Mouse (Mus musculus) hindbrain, embryonic 16.5 days (tissue): ENCODE measurements around the gene Gm13539. TPM values are rescaled to one million over a fixed set of nuclear protein-coding genes. Genes with fewer than 3 reads are reported as not detected.
"Not testable (repeated sequence)": the region's sequence is repeated elsewhere in the genome, so short reads cannot be mapped to it uniquely, and the experiment has no call there.

Source experiments
- ATAC-seq: fragments of 200-750 bp; cut with Nextera tagmentation; 2 replicates; pipeline ENCODE4 v1.8.0; 2017; ENCODE audit warnings: moderate TSS enrichment, moderate library complexity
- H3K27ac ChIP-seq: fragments of 300-500 bp; sonication (generic); 2 replicates; pipeline ENCODE4 v1.5.1; 2014; ENCODE audit warnings: low read depth, mild to moderate bottlenecking, control low read depth, low read length, moderate library complexity
- H3K27me3 ChIP-seq: fragments of 300-500 bp; sonication (generic); replicated peaks from 2 replicates; pipeline ENCODE4 v1.6.1; 2014; ENCODE audit warnings: low read length; ENCODE audit not compliant: control insufficient read depth, insufficient read depth
- H3K36me3 ChIP-seq: fragments of 300-500 bp; sonication (generic); 2 replicates; pipeline ENCODE4 v1.6.1; 2014; ENCODE audit warnings: mild to moderate bottlenecking, low read length, moderate library complexity, mixed read lengths; ENCODE audit not compliant: control insufficient read depth, insufficient read depth
- H3K4me1 ChIP-seq: fragments of 300-500 bp; sonication (generic); 2 replicates; pipeline ENCODE4 v1.6.1; 2014; ENCODE audit warnings: low read depth, low read length; ENCODE audit not compliant: control insufficient read depth, insufficient read depth
- H3K4me2 ChIP-seq: fragments of 300-500 bp; sonication (generic); 2 replicates; pipeline ENCODE4 v1.6.1; 2014; ENCODE audit warnings: mild to moderate bottlenecking, low read length, control low read depth, moderate library complexity
- H3K4me3 ChIP-seq: fragments of 300-500 bp; sonication (generic); 2 replicates; pipeline ENCODE4 v1.5.1; 2014; ENCODE audit warnings: mild to moderate bottlenecking, low read length, control low read depth, moderate library complexity
- H3K9ac ChIP-seq: fragments of 300-500 bp; sonication (generic); 2 replicates; pipeline ENCODE4 v1.6.1; 2014; ENCODE audit warnings: low read depth, mild to moderate bottlenecking, control low read depth, low read length, moderate library complexity
- H3K9me3 ChIP-seq: fragments of 300-500 bp; sonication (generic); 2 replicates; pipeline ENCODE4 v1.6.1; 2014; ENCODE audit warnings: mild to moderate bottlenecking, low read length, moderate library complexity; ENCODE audit not compliant: control insufficient read depth
- WGBS: fragments of 180-500 bp; shearing (Covaris S2); extraction: QIAGEN DNeasy Blood & Tissue Kit; methylation state at CpG from one replicate; pipeline ENCODE4 v1.1.7; 2014; 5-methylcytosine and 5-hydroxymethylcytosine counted together
- polyA plus RNA-seq: library from polyadenylated mRNA; unstranded; fragments of >200 nt; fragmentation: Nextera tagmentation; extraction: Ambion mirVana; gene quantifications from 2 replicates; pipeline ENCODE4 v1.2.1, GENCODE M21; 2015

Gm13539 gene
- polyA plus RNA-seq, 1 experiment from 2014 or later, result not detected

DNA sequence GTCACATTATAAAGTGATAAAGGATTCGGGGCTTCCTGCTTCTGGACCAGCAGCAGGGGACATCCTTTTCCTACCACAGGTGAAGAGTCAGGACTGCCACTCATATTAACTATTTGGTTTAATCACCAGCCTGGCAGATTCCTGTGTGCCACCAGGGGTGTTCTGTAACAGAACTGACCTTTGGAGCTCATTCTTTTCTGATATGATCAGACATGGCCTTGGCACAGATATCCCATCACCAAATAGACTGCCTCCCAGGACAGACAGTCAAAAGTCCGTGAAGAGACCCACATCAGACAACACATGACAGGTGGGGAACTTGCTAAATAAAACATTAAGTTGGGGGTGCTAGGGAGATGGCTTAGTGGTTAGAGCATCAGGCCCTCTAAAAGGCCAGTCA lies 29.7 kb downstream of the Gm13539 start:
- Histone ChIP-seq H3K4me3 (no peak overlapping the region), H3K27me3 (no peaks in the 10 kb centered on the region)
- WGBS, result 63% methylated on average over 2 of the region's 2 CpGs

DNA sequence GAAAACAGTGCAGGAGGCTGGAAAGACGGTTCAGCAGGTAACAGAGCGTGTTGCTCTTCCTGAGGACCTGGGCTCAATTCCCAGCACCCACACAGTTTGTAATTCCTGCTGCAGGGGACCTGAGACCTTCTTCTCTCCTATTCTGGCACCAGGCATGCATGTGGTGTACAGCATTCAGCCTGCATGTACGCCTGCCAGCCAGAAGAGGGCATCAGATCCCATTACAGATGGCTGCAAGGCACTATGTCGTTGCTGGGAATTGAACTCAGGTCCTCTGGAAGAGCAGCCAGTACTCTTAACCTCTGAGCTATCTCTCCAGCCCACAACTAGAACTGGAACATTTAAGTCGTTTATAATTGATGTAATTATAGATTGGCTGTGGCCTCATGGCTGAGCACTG lies 31.3 kb downstream of the Gm13539 start:
- Histone ChIP-seq H3K4me3 (no peak overlapping the region), H3K4me2 (no peak overlapping the region), H3K9ac (no peak overlapping the region), H3K4me1 (no peaks in the 10 kb centered on the region), H3K27ac (no peak overlapping the region), H3K9me3 (no peaks in the 10 kb centered on the region), H3K27me3 (no peaks in the 10 kb centered on the region), H3K36me3 (no peaks in the 10 kb centered on the region)
- no peak for ATAC-seq
- WGBS, result 84% methylated on average over 5 of the region's 5 CpGs

More for the DNA sequence above, 29.7 kb downstream of the Gm13539 start:
- no peak for ATAC-seq
- Histone ChIP-seq H3K4me2 (no peak overlapping the region), H3K36me3 (no peaks in the 10 kb centered on the region), H3K4me1 (no peaks in the 10 kb centered on the region), H3K9ac (no peak overlapping the region), H3K27ac (no peak overlapping the region), H3K9me3 (no peaks in the 10 kb centered on the region)

DNA sequence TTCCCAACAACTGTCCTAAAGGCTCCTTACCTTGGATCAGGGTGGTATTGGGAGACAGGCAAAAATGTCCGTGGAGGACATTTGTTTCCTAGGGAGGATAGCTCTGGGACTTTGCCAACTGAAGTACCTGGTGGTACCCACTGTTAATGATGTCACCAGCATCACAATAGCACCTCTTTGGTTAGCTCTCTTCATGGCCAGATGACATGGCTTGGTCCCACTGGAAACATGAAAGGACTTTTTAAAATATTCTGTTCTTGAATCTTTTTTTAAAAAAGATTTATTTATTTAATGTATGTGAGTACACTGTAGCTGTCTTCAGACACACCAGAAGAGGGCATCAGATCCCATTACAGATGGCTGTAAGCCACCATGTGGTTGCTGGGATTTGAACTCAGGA lies 33.7 kb downstream of the Gm13539 start, which contains the start of gene Glt6d1:
Gene Glt6d1 (minus strand): TSS at position 101 of the 400 bp plus-strand sequence.
- H3K36me3 ChIP-seq, H3K4me2 ChIP-seq, H3K27me3 ChIP-seq, H3K9ac ChIP-seq, H3K27ac ChIP-seq, ATAC-seq, H3K9me3 ChIP-seq, H3K4me3 ChIP-seq, H3K4me1 ChIP-seq: not testable (repeated sequence)
- 79% methylated on average over 1 of the region's 1 CpGs for WGBS

DNA sequence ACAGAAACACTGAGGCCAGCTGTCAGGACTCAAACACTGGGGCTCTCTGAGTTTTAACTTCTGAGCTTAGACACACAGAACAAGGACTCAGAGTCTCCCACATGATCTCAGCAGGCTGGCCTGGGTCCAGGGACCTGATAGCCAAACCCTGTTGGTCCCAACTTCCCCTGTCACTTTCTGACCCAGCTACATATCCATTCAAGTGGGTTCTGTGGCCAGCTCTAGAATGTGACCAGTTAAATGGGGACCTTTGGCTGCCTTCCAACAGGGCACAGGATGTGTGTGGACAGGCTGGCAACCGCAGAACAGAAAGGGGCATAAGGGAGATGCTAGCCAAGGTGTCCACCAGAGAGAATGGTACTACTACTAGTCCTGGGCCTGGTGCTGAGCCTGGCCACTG lies 40.7 kb downstream of the Gm13539 start, which contains the start of gene Lcn9:
Gene Lcn9 (plus strand): TSS at position 348 of the 400 bp plus-strand sequence.
- H3K9me3 ChIP-seq, result no peaks in the 10 kb centered on the region
- no peak within 1 kb of the TSS for H3K4me2 ChIP-seq
- H3K36me3 ChIP-seq, result no peaks in the 10 kb centered on the region
- WGBS, result 71% methylated on average over 1 of the region's 1 CpGs
- no peak within 1 kb of the TSS for H3K27ac ChIP-seq
- H3K27me3 ChIP-seq, result no peaks in the 10 kb centered on the region
- H3K9ac ChIP-seq, result no peak within 1 kb of the TSS
- no peak for ATAC-seq
- H3K4me1 ChIP-seq, result no peaks in the 10 kb centered on the region
- H3K4me3 ChIP-seq, result no peak within 1 kb of the TSS

DNA sequence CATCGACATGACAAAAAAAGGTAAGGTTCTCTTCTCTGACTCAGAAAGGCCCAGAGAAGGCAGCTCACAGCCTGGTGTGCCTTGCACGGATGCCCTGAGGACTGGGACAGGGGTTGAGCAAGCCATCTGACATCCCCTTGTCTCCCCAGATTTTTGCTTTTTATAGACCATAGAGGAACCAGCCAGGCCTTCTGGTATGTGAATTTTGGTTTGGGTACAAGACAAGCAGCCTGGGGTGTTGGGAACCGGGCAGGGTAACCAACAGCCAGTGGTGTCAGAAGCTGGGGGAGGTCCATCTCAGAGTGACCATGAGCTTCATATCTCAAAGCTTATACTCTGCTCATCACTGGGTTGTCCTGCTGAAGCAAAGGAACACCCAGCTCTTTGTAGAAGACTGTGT lies 42.7 kb downstream of the Gm13539 start:
- Histone ChIP-seq H3K36me3 (no peaks in the 10 kb centered on the region), H3K27ac (no peak overlapping the region), H3K9me3 (no peaks in the 10 kb centered on the region), H3K4me1 (no peaks in the 10 kb centered on the region), H3K4me2 (no peak overlapping the region), H3K27me3 (no peaks in the 10 kb centered on the region), H3K4me3 (no peak overlapping the region), H3K9ac (no peak overlapping the region)
- WGBS, result 88% methylated on average over 3 of the region's 3 CpGs
- ATAC-seq, result no peak

DNA sequence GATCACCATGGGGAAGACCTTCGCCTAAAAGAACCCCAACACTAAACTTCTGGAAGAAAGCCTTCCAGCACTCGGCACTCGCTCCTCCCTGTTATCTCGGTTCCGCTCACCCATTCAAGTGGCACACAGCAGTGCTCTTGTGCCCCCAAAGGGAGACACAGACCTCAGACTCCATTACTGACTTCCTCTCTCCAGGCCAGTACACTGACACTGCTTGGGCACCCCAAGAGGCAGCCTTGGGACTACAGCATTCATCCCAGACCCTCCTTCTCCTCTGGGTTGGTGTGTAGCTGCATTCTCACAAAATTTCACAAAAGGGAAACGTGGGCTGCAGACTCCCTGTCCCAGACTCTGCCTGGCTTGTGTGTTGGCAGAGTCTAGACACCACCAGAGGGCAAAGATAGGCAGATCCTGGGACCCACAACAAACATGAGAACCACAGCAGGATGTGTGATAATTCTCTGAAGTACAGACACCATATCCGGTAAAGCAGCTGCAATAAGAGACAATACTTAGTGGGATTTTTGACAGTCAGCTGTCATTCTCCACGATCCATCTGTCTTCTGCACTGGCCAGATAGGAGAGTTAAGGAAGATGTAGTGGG lies 46.4 kb downstream of the Gm13539 start:
- Histone ChIP-seq H3K4me2 (no peak overlapping the region), H3K4me3 (no peak overlapping the region), H3K27me3 (no peaks in the 10 kb centered on the region), H3K4me1 (no peaks in the 10 kb centered on the region), H3K9me3 (no peaks in the 10 kb centered on the region), H3K36me3 (no peaks in the 10 kb centered on the region), H3K9ac (no peak overlapping the region), H3K27ac (no peak overlapping the region)
- no peak for ATAC-seq
- WGBS, result 78% methylated on average over 8 of the region's 8 CpGs

DNA sequence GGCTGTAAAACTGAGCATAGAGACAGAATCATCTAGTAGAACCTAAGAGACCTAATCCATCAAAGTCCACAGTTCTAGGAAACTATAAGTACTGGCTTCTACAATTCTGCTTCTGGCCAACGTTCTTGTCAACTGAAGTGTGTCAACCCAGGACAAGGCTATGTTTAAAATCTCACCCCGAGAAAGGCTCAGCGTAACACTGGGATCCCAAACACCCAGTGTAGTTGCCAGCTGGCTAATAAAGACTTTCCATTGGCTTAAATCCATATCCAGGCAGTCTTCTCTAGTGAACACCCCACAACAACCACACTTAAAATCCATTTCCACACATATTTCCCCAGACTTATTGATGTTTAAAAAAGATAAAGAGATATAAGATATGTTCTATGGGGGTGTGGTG lies 48.7 kb downstream of the Gm13539 start:
- no peak for ATAC-seq
- WGBS, result 74% methylated on average over 3 of the region's 3 CpGs
- no peaks in the 10 kb centered on the region for H3K9me3 ChIP-seq

DNA sequence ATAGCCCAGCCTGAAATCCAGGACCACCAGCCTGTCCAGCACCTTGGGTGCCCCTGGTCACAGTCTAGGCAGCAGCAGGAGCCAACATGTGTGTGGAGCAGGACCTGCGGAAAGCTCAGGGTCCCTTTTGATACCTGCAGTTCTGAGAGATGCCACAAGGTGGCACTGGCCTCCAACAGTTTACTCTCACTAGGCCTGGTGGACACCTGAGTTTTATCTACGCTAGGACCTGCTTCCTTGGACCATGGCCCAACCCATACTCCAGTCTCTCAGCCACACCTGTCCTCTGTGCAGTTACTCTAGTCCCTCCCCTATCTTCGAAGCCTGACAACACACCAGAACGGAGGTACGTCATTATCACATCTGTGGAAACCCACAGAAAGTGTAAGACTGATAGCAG lies 54.2 kb downstream of the Gm13539 start:
- Histone ChIP-seq H3K27me3 (no peaks in the 10 kb centered on the region), H3K4me2 (no peak overlapping the region), H3K9ac (no peak overlapping the region), H3K9me3 (no peaks in the 10 kb centered on the region), H3K36me3 (no peaks in the 10 kb centered on the region), H3K27ac (no peak overlapping the region), H3K4me1 (no peaks in the 10 kb centered on the region), H3K4me3 (no peak overlapping the region)
- ATAC-seq, result peak; percentile 71
- WGBS, result 48% methylated on average over 5 of the region's 5 CpGs

More for the DNA sequence above, 48.7 kb downstream of the Gm13539 start:
- H3K4me2 ChIP-seq, result no peak overlapping the region
- H3K9ac ChIP-seq, result no peak overlapping the region
- no peak overlapping the region for H3K27ac ChIP-seq
- no peaks in the 10 kb centered on the region for H3K27me3 ChIP-seq
- H3K4me3 ChIP-seq, result no peak overlapping the region
- no peaks in the 10 kb centered on the region for H3K4me1 ChIP-seq
- no peaks in the 10 kb centered on the region for H3K36me3 ChIP-seq
